Mouse (Mus musculus): ENCODE measurements around the gene Nol10.

GRCm38 (mm10) chr12:17366981-17367380 lies 18.7 kb downstream of the Nol10 start:
- TF ChIP-seq POLR2A (IDR thresholded peaks at IDR 0.05; ENCODE audit: extremely low read depth, insufficient read depth, low read length) (no peak), CTCF (IDR thresholded peaks at IDR 0.05; ENCODE audit: extremely low read depth, insufficient read depth, low read length) (peak; percentile 81)

Measured in cortical plate, adult 2 months (tissue).